Mouse (Mus musculus) E14TG2a.4 (cell line): ENCODE data around the gene Rbbp9.

ENCODE experiments used
- CTCF ChIP-seq: conservative IDR thresholded peaks from 2 replicates; pipeline ENCODE4 v1.5.1; 2014; ENCODE audit warnings: low read length
- NANOG ChIP-seq: IDR thresholded peaks from 2 replicates; pipeline ENCODE4 v1.6.1; 2014; ENCODE audit warnings: borderline replicate concordance, low read length, mixed read lengths
- POU5F1 ChIP-seq: IDR thresholded peaks from 2 replicates; pipeline ENCODE4 v1.6.1; 2014; ENCODE audit warnings: low read length, borderline replicate concordance

- TF ChIP-seq CTCF (no peak), NANOG (no peak), POU5F1 (no peak)
Measured at GRCm38 (mm10) chr2:144527821-144528174, 22.9 kb downstream of the Rbbp9 start.
